Mouse (Mus musculus) retina, adult 2 months (tissue): ENCODE results near the gene Tmem260.
"Not testable (repeated sequence)": the region's sequence is repeated elsewhere in the genome, so short reads cannot be mapped to it uniquely, and the experiment has no call there.

Experiments used
- DNase-seq: peaks from one replicate; pipeline ENCODE4 v3.0.0-alpha.2; 2012; ENCODE audit warnings: low read depth, low spot score

The Tmem260 gene

GRCm38 (mm10) chr14:48445984-48446683, at the start of gene Tmem260:
Tmem260 (plus strand) TSS chr14:48446124.
- DNase-seq = peak; percentile 91

- no peak for DNase-seq
Observed at GRCm38 (mm10) chr14:48406086-48406485, 39.8 kb upstream of the Tmem260 start.

GRCm38 (mm10) chr14:48417064-48417463, 28.9 kb upstream of the Tmem260 start:
- DNase-seq = no peak

- no peak for DNase-seq
Observed at GRCm38 (mm10) chr14:48418264-48418663, 27.7 kb upstream of the Tmem260 start.

GRCm38 (mm10) chr14:48418672-48419071, 27.3 kb upstream of the Tmem260 start:
- DNase-seq = no peak

GRCm38 (mm10) chr14:48421476-48421875, 24.4 kb upstream of the Tmem260 start:
- no peak for DNase-seq

- DNase-seq = no peak
Observed at GRCm38 (mm10) chr14:48421996-48422395, 23.9 kb upstream of the Tmem260 start.

- no peak for DNase-seq
Observed at GRCm38 (mm10) chr14:48422436-48422835, 23.5 kb upstream of the Tmem260 start.

GRCm38 (mm10) chr14:48422901-48423300, 23.0 kb upstream of the Tmem260 start:
- no peak for DNase-seq

- no peak for DNase-seq
Observed at GRCm38 (mm10) chr14:48431978-48432377, 13.9 kb upstream of the Tmem260 start.

- no peak for DNase-seq
Observed at GRCm38 (mm10) chr14:48443796-48444195, 2.1 kb upstream of the Tmem260 start.

GRCm38 (mm10) chr14:48451966-48452407, 6.1 kb downstream of the Tmem260 start:
- DNase-seq = no peak

- DNase-seq = no peak
Observed at GRCm38 (mm10) chr14:48453411-48453810, 7.5 kb downstream of the Tmem260 start.

- no peak for DNase-seq
Observed at GRCm38 (mm10) chr14:48456305-48457092, 10.6 kb downstream of the Tmem260 start.

- no peak for DNase-seq
Observed at GRCm38 (mm10) chr14:48457288-48457938, 11.5 kb downstream of the Tmem260 start.

- no peak for DNase-seq
Observed at GRCm38 (mm10) chr14:48458901-48459300, 13.0 kb downstream of the Tmem260 start.

GRCm38 (mm10) chr14:48468339-48468738, 22.4 kb downstream of the Tmem260 start:
- no peak for DNase-seq

- DNase-seq = no peak
Observed at GRCm38 (mm10) chr14:48470742-48471487, 25.0 kb downstream of the Tmem260 start.

- DNase-seq = no peak
Observed at GRCm38 (mm10) chr14:48472179-48472578, 26.3 kb downstream of the Tmem260 start.

GRCm38 (mm10) chr14:48475370-48475769, 29.4 kb downstream of the Tmem260 start:
- DNase-seq = no peak

GRCm38 (mm10) chr14:48475834-48476233, 29.9 kb downstream of the Tmem260 start:
- DNase-seq = not testable (repeated sequence)

- no peak for DNase-seq
Observed at GRCm38 (mm10) chr14:48476278-48476677, 30.4 kb downstream of the Tmem260 start.
